Mouse (Mus musculus) heart, postnatal 0 days (tissue): Measurements from ENCODE around the gene Impg1.

Experiments
- CTCF ChIP-seq: IDR thresholded peaks from 2 replicates; pipeline ENCODE4 v1.5.1; 2016; ENCODE audit warnings: antibody characterized with exemption, control low read depth, low read depth
- EP300 ChIP-seq: IDR thresholded peaks from 2 replicates; pipeline ENCODE4 v1.6.1; 2016; ENCODE audit warnings: antibody characterized with exemption, low read depth

GRCm38 (mm10) chr9:80340927-80341326 is 124.4 kb downstream of the Impg1 start:
- TF ChIP-seq EP300 (no peak), CTCF (no peak)
